Mouse (Mus musculus): ENCODE measurements around the gene Egfl6.
A peak's percentile ranks its signal among the peaks of the same experiment; 100 is the strongest.
"Not testable (repeated sequence)": the region's sequence is repeated elsewhere in the genome, so short reads cannot be mapped to it uniquely, and the experiment has no call there.

The Egfl6 gene

DNA sequence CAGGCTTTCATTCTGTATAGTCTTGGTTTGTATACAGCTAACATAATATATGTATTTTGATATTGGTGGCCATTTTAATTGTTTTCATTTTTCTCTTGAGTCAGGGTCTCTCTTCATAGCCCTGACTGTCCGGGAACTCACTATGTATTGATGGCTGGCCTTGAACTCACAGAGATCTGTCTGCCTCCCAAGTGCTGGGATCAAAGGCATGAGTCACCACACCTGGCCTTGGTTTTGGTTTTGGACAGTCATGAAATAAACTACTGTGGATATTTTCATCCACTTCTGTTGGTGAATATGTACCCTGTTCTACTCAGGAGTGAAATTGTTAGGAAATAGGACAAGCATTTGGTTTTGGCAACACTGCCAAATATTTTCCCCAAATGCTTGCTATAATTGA is 68.9 kb downstream of the Egfl6 start:
- DNase-seq (ENCODE audit: extremely low spot score), result no peak

DNA sequence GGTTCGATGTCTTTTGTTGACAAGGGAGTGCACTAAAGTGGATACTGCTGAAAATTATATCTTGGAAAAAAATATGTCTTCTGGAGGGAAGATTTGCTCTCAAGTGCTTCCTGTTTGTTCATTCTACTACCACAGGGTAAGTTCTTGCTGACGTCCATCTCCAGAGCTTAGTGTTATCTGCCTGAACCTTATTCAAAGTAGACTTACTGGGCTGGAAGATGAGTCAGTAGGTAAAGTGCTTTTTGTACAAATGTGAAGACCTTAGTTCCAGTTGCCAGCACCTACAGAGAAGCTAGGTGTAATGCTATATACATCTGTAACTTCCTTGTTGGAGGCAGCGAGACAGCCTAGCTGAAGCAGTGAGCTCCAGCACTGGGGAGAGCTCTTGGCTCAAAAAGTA is 69.6 kb downstream of the Egfl6 start:
- no peak for DNase-seq (ENCODE audit: extremely low spot score)

DNA sequence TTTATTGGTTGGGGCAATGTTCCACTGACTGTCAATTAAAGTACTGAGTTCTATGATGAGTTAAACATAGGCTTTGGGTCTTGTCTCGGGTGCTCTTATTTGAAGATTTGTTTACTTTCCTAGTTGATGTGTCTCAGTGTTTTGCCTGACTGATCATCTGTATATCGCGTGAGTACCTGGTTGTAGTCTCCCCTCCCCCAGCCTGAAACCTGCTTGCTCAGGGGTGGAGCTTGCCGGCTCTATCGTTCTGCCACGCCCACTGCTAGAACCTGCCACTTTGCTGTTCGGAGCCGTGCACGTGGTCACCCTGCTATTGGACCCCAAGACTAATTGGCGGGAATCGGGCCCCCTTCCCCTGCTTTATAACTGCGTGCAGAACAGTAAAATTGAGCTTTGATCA is 71.5 kb downstream of the Egfl6 start:
- not testable (repeated sequence) for DNase-seq (ENCODE audit: extremely low spot score)

DNA sequence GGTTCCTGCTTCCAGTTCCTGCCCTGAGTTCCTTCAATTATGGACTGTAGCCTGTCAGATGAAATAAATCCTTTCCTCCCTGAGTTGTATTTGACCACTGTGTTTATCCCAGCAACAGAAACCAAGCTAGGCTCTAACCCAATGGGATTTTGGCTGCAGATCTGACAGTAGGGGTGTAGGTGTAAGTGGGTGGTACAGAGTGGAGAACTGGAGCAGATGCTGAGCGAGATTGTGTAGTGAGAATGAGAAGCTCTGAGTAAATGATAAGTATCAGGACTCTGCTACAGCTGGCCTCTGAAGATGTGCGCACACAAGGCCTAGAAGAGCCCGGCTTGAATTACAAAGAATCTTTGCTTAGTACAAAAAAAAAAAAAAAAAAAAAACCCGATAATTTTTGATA is 73.4 kb downstream of the Egfl6 start:
- no peak for DNase-seq (ENCODE audit: extremely low spot score)

DNA sequence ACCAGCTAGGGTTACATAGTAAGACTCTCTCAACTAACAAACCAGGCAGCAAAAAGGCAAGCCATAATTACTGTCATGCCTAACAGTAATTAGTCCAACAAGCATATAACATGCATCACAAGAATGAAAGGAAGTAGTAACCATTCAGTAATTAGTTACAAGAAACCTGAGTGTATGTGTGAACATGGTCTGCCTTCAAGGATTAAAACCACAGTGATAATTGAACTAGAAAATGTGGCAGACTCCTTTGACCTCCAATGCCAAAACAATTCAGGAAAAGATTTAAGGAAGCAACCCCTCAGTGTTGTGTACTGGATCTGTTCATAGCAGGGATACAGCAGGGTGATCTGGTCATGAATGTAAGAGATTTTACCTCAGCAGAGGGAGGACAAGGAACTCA is 74.4 kb downstream of the Egfl6 start:
- DNase-seq (ENCODE audit: extremely low spot score), result no peak

DNA sequence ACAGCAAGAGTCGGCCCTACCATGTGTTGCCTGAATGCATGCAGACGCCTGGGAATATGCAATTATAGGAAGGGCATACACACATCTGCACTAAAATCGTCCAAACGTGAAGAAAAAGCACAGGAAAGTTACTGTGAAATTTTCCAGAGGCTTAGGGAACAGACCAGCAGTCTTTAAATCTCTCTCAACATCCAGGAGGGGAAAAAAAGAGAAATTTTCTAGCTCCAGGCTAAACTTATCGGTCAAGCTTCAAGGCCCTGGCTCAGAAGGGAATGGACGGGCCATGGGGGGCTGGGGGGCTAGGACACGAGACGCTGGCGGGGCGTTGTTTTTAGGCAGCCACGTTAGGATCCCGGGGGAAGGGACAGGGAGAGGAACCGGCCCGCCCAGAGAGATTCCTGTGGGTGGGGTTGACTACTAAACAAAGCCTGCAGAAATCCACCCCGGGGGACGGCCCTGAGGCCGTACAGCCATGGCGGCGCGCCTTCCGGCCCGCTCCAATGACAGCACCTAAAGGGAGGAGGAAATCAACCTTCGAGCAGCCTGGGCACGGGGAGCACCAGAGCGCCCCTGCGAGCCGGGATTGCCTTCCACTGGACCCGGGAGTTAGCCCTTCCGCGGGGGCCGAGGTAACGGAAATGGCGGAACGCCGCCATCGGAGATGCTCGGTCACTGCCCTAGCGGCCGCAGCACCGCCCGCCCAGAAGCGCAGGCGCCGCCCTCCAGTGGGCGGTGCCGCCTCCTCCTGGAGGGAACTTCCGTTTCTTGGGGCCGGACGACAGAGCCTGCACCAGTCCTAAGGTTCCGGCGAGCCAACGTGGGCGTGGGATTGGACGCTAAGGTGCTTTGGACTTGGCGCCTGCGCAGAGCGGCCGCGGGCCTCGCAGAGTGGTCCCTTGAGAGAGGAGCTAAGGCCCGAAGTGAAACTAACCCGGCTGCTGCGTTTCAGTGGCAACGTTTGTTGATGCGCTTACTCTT is 75.5 kb downstream of the Egfl6 start:
- DNase-seq (ENCODE audit: extremely low spot score), result peak; percentile 86

DNA sequence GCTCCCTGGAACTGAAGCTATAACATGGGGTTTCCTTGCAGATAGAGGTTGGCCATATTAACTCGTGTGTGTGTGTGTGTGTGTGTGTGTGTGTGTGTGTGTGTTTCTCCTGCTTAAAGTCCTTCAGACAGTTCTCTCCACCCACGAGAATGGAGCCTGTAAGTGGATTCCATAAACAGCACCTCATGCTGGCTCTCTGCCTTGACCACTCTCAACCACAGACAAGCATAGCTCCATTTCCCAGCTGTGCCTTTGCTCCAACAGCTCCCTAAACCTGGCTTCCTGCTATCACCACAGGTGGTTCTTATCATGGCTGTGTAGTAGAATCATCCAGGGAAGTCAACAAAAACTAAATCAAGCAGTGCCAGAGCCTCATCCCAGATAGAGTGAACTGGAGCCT is 81.1 kb downstream of the Egfl6 start:
- no peak for DNase-seq (ENCODE audit: extremely low spot score)

DNA sequence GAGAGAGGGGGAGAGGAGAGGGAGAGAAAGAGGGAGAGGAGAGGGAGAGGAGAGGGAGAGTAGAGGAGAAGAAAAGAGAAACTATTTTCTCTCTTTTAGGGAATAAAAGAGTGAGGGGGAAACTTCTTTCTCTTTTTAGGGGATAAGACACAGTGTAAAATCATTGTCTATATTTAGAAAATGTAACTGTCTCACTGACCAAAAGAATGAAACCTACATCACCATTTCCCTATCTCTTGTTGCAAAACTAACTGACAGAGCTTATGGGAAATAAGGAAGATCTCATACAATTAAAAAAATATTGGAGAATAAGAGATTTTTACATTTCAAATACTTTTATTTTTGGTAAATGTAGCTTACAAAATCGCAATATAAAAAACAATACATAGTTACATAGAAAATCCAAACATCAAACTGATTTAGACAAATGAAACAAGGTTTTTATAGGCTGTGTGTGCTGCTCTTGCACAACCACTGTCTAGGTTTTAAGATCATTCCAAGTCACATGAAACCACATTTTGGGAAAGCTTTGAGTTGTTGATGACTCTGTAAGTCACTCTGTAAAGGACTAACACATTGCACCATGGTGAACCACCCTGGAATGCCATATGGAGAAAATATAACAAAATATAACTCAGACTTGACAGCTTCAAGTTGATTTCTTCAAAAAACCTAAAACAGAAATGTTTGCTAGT is 85.9 kb downstream of the Egfl6 start:
- DNase-seq (ENCODE audit: extremely low spot score), result no peak

DNA sequence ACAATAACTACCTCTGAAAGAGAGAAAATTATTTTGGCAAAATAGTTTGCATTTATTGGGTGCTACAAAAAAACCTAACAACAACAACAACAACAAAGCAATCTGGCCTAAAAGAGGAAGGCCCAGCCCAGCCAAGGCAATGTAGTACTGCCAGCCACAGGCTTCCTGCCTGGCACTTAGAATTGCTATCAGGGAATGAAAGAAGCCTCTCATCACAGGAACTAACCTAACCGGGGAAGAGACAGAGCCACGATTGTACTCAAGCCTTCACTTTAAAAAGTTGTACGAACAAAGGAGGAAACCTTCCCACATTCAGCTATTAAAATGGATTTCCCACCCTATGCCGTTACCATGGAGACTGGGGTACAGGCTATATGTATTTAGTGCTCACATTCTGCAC is 87.7 kb downstream of the Egfl6 start:
- no peak for DNase-seq (ENCODE audit: extremely low spot score)

DNA sequence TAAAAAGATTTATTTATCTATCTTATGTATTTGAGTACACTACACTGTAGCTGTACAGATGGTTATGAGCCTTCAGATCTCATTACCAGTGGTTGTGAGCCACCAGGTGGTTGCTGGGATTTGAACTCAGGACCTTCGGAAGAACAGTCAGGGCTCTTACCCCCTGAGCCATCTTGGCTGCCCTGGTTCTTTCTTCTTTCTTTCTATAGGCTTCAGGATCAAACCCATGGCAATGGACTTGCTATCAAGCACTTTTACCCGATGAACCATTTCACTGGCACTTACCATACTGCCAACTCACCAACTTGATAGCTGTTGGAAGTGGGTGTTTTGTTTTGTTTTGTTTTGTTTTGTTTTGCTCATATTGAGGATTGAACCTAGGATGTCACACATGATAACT is 90.5 kb downstream of the Egfl6 start:
- no peak for DNase-seq (ENCODE audit: extremely low spot score)

DNA sequence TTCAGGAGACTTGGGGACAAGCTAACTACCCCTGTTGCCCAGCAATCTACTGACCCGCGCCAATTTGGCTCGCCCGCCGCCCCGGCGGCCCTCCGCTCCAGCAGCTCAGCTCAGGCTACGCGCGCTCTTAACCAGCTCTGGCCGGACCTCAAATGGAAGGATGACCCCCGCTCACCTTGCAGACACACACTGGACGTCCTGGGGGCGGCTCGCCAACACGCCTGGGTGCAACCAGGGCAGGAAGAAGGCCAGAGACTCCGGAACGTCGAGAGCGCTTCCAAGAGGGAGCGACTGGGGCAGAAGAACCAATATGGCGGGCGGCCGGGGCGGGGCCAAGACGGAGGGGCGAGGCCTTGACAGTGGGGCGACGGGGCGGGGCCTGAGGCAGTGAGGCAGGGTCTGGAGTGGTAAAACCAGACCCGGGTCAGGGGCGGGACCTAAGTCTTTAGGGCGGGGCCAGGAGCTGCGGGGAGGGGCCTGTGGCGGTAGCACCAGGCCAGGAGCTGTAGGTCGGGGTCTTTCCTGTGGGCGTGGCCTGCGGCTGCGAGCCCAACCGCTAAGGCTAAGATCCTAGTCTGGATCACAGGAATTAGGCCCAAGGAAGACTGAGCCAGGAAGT is 106.0 kb downstream of the Egfl6 start, which contains the start of gene Rab9:
TSS of gene Rab9 (minus strand) at position 503 of the 619 bp plus-strand sequence.
- DNase-seq (ENCODE audit: extremely low spot score), result peak; percentile 93

DNA sequence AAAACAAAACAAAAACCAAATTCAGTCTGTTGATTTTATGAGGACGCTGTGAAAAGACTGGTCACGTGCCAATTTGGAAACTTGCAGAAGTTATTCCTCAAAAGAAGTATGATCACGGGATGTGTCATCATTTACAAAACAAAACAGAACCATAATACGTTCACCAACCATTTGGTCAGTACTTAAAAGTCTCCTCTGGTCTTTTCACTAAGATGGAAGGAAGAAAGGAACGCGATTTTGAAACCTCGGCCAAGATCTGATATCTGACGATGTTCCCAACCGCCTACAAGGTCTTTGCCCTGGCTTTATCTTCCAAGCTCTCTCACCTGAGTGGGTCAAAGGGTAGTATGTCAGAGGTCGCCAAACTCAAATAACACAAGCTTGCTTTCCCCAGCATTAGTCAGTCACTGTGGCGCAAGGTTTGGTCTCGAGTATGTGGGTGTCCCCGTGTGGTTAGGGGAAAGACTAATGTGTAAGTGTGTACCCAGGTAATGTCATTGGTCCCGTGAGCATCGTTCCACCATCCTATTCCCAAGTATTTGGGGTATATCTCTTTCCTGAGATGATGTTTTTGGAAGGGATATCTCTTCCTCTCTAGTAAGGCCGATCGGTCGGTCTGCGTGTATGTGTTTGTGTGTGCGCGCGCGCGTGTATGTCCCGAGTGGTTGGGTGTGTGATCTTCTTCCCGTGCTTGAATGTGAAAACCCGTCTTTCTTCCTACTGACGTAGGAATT is 106.7 kb downstream of the Egfl6 start:
- peak; percentile 2 for DNase-seq (ENCODE audit: extremely low spot score)

DNA sequence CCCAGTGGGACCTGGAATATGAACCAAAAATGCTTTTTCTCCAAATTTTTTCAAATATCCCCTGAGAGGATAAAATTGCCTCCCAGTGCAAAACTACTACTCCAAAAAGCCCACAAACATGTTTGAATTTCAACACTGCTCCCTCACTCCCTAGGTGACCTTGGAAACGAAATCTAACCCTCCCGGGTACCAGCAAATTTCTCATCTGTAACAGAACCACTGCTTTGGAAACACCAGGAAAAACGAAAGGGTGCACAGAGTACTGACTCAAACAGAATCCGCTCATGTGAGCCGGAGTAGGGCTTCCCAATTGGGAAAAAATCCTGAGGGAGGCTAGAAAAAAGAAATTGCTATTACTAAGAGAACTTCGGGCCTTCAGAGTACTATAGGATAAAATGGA is 108.1 kb downstream of the Egfl6 start:
- DNase-seq (ENCODE audit: extremely low spot score), result no peak
